Mouse (Mus musculus): Measurements from ENCODE around the gene Rhag. TPM values are rescaled to one million over a fixed set of nuclear protein-coding genes. Genes with fewer than 3 reads are reported as not detected.

Gene Rhag
- not detected for total RNA-seq (2023)

DNA sequence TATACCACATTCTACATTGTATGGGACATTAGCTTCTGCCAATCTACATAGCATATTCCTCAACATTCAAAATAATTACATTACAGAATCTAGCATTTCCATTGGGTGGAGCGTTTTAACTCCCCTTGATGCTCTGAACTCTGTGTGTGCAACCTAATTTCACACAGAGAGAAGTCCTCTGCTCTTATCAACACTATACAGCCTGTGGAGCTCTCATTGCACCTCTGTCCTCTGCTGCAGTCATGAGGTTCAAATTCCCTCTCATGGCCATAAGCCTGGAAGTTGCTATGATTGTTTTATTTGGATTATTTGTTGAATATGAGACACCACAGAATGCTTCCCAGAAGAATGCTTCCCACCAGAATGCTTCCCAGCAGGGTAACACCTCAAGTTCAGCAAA is at the start of gene Rhag:
Gene Rhag (plus strand): TSS at position 193 of the 400 bp plus-strand sequence.

GRCm38 (mm10) chr17:40806953-40807572 is 3.9 kb upstream of the Rhag start, which contains the start of gene Crisp2:
Crisp2 (minus strand) TSS chr17:40807003.

GRCm38 (mm10) chr17:40879924-40880691 is 69.2 kb downstream of the Rhag start, which contains the start of gene 9130008F23Rik:
9130008F23Rik (minus strand) TSS chr17:40880559.

Other genes starting within 250 kb of the Rhag start
- not detected for gene Esp6, start 249.6 kb upstream of the Rhag start, total RNA-seq (2023)
- not detected for gene Esp4, start 212.5 kb upstream of the Rhag start, total RNA-seq (2023)
- not detected for gene Esp3, start 179.1 kb upstream of the Rhag start, total RNA-seq (2023)
- gene Esp1, start 84.0 kb upstream of the Rhag start, total RNA-seq (2023), result not detected
- not detected for gene Crisp2, start 4.1 kb upstream of the Rhag start, total RNA-seq (2023)
- gene 9130008F23Rik, start 69.4 kb downstream of the Rhag start, total RNA-seq (2023), result 1 to 10 TPM; 2.2 to 3.2 TPM
- gene Glyatl3, start 103.2 kb downstream of the Rhag start, total RNA-seq (2023), result not detected
- gene Mut, start 123.6 kb downstream of the Rhag start, total RNA-seq (2023), result 10 to 100 TPM; 12.5 to 16.9 TPM
- gene Cenpq, start 123.9 kb downstream of the Rhag start, total RNA-seq (2023), result 10 to 100 TPM in 1 of 2 experiments, 1 to 10 TPM in 1; 8.6 to 11.7 TPM

Data from monocyte, adult 59 days (primary cell).